Mouse (Mus musculus) v-Abl transformed pro-B cells (cell line): ENCODE data around the gene Dnajc30.
"Not testable (repeated sequence)": the region's sequence is repeated elsewhere in the genome, so short reads cannot be mapped to it uniquely, and the experiment has no call there.

Experiments used
- in situ Hi-C, 2 experiments: fragments of 400-800 bp; cut with MboI; formaldehyde crosslinking; loops; one replicate each; pipeline ENCODE4 v1.15.1; 2025; ENCODE audit not compliant: unreplicated experiment in 2 of 2

Gene Dnajc30

GRCm38 (mm10) chr5:135053356-135053755, 10.6 kb upstream of the Dnajc30 start:
- in situ Hi-C loops, result no loop called here

DNA sequence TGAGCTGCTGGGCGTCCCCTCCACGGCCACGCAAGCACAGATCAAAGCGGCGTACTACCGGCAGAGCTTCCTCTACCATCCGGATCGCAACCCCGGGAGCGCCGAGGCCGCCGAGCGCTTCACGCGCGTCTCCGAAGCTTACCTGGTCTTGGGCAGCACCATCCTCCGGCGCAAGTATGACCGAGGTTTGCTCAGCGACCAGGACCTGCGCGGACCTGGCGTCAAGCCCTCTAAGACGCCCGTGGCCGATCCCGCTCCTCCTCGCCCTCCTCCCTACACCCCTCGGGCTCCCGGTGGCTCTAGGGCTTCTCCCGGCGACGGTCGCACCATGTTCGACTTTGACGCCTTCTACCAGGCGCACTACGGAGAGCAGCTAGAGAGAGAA, 372 bp downstream of the Dnajc30 start:
- in situ Hi-C loops, result no loop called here

DNA sequence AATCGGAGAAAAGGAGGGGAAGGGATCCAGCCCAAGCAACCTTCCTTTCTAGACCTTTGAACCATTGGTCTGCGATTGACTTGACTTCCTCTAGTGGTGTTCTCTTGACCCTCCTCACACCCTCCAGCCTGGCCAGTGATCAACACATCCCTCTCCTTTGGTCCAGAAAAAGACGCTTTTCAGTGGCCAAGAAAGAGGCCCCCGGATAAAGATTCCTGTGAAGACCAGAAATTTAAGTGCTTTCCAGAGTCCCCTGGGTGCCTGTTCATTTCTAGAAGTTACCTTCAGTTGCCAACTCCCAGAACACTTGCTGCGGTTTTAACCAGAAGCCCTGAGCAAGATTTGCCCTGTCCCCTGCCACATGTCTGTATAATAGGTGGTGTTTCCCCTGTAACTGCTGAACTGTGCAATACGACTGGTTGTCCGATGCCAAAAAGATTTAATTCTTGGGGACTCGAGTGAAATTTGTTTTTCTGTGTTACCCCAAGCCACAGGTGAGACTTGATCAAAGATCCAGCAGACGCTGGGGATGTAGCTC, 976 bp downstream of the Dnajc30 start, which contains the start of gene Bud23:
Bud23 (minus strand) TSS at position 51 of the 538 bp plus-strand sequence.
- in situ Hi-C loops, result not testable (repeated sequence)

GRCm38 (mm10) chr5:135066008-135066407, 2.0 kb downstream of the Dnajc30 start:
- in situ Hi-C loops, result no loop called here

- in situ Hi-C loops, result no loop called here
These were observed 6.4 kb downstream of the Dnajc30 start for GRCm38 (mm10) chr5:135070448-135070847.

GRCm38 (mm10) chr5:135072061-135072460, 8.1 kb downstream of the Dnajc30 start:
- in situ Hi-C loops, result no loop called here

- in situ Hi-C loops, result no loop called here
These were observed 8.7 kb downstream of the Dnajc30 start for GRCm38 (mm10) chr5:135072720-135073119.

DNA sequence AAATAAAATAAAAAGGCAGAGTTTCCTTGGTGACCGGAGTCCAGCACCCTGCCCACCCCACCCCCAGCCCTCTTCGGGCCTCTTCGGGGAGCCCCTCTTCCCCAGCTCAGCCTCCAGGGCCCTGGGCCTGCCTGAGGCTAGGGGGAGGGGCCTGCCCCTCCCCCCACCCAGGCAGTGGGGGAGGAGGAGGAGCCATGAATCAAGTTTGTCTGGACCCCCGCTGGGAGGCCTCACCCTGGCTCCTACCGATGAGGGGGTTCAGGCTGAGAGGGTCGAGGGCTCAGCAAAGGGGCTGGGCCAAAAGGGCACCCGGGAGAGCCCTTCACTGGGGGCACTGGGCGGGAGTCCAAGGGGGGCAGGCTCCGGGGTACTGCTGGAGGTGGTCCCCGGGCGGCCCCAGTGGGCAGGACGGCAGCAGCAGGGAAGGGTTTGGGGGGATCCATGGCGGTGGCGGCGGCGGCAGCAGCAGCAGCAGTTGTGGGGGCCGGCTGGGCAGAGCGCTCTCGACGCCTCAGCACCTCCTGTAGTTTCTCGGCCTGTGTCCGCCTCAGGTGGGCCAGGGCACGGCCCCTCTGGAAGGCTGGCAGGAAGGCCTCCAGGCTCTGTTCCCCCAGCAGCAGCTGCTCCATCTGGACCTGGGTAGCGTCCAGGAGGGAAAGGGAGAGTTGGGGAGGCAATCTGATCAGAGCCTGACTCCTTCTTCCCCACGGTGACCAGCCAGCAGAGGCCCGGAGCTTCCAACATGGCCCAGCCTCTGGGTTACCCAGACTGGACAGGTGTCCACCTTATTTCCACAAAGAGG, 9.5 kb downstream of the Dnajc30 start:
- in situ Hi-C loops, result no loop called here

- in situ Hi-C loops, result no loop called here
These were observed 11.7 kb downstream of the Dnajc30 start for GRCm38 (mm10) chr5:135075655-135076054.

DNA sequence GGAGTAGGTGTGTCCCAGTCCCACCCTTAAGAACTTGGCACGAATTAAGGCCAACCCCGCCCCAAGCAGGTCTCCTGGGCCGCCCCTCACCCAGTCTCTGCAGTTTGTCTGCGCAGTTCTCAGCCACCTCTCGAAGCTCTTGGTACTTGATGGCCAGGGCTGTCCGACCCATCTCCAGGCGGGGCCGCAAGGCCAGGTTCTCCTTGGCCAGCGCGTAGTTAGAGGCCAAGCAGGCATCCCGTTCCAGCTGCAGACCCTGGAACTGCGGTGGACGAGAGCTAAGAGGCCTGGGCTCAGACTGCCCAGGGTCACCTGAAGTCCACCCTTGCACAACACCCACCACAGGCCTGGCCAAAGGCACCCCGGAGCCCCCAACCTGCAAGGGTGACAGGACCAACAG, 12.4 kb downstream of the Dnajc30 start:
- in situ Hi-C loops, result no loop called here

GRCm38 (mm10) chr5:135076931-135077505, 13.0 kb downstream of the Dnajc30 start:
- in situ Hi-C loops, result no loop called here

DNA sequence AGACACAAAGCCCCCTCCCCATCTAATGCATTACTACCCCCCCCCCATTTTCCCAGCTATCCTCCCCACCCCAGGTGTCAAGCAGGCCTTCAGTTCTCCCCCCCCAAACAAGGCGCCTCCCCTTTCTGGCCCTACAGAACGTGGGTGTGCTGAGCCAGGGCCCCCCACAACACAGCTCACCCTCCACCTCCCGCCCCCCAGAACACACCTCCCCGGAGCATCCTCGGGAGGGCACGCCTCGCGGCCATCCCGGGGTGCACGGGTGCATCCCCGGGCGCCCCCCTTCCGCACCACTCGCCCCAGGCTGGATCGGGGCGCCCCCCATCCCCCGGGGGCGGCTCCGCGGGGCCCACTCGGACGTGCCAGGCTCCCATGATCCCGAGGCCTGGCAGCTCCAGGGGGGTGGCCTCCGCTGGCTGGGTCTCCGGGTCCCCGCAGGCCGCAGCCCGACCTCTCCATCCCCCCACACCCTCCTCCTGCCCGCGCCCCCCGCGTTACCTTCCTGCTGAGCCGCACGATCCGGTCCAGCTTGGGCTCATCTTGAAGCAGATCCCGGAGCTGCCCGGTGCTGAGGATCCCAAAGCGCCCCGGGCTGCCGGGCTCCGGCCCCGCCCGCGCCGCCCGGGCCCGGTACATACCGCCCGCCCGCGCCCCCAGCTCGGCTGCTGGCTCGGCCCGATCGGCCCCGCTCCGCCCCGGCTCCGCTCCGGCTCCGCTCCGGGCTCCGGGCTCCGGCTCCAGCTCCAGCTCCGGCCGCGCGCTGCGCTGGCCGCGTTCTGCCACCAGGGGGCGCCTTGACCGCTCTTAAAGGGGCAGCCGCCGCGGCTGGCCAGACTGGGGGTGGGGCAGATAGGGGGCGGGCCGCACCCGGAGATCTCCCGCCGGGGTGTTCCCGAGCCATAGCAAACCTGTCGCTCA, 13.8 kb downstream of the Dnajc30 start, which contains the start of gene Vps37d:
Vps37d (minus strand) TSS at position 703 of the 918 bp plus-strand sequence.
- in situ Hi-C loops, result no loop called here

DNA sequence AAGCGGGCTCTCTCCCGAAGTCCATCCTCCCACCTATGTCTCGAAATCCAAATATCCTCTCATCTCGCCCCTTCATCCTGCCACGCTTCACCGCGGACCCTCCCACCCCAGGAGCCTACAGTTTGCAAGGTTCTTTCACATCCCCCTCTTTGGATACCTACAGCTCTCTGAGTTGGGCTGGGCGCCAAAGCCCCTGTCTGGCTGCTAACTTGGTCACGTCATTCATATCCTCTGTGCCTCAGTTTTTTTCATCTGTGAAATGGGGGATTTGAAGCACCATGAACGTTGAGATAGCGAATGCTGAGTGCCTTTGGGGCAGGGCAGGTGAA, 14.4 kb downstream of the Dnajc30 start:
- in situ Hi-C loops, result no loop called here

DNA sequence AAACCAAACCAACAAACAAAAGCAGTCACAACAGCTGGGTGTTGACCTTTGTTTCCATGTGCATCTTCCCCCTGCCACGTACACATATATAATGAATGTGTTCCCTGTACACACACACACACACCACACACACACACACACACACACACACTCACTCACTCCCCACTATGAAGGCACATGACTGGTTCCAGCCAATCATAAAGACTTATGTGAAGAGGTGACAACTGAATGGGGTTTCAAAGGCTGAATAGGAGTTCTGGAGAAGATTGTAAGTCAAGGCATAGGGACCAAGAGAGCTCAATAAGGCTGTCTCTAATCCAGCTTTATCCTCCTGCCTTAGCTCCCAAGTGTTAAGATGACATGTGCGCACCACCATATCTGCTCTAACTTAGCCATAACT, 15.6 kb downstream of the Dnajc30 start:
- in situ Hi-C loops, result no loop called here

- in situ Hi-C loops, result no loop called here
These were observed 16.5 kb downstream of the Dnajc30 start for GRCm38 (mm10) chr5:135080539-135080938.

DNA sequence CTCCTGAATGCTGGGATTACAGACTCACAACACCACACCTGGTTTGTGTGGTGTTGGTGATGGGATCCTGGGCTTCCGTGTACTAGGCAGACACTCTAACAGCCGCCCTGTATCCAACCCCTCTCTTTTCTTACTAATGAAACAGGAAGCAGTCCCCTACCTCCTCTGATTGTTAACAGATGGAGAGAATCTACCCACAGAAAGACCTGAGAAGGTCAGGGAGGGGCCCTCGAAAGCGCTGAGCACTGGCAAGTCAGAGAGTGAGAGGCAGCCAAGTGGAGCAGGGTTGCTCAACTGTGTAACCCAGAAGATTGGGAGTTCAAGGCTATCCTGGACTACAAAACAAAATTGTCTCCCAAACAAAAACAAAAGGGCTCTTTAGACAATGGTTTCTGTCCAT, 22.9 kb downstream of the Dnajc30 start:
- in situ Hi-C loops, result no loop called here

DNA sequence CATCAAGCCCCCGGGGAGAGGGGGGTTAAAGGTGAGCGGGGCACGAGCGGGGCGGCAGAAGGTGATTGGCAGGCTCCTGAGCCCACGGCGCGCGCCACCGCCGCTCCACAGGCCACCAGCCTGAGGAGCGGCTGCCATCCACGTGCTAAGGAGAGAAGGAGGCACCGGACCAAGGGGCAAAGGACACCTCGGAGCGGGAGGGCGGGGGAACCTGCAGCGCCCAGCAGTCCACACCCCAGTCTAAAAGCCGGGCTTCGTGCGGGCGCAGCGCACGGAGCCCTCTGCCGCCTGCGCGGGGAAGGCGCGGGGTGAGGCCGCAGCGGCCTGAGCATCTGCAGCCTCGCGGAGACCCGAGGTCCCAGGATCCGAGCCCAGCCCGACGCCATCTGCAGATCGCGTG, 25.7 kb downstream of the Dnajc30 start, which contains the start of gene Mlxipl:
Mlxipl (plus strand) TSS at position 238 of the 400 bp plus-strand sequence.
- in situ Hi-C loops, result no loop called here

GRCm38 (mm10) chr5:135100981-135101380, 37.0 kb downstream of the Dnajc30 start:
- in situ Hi-C loops, result loop anchor here in 1 of 2 experiments (10.0 kb wide), 1 partner anchor 176 kb away; no protein-coding TSS in a partner anchor

- in situ Hi-C loops, result loop anchor here in 1 of 2 experiments (10.0 kb wide), 1 partner anchor 179 kb away; no protein-coding TSS in a partner anchor
These were observed 40.1 kb downstream of the Dnajc30 start for GRCm38 (mm10) chr5:135103999-135104660.

DNA sequence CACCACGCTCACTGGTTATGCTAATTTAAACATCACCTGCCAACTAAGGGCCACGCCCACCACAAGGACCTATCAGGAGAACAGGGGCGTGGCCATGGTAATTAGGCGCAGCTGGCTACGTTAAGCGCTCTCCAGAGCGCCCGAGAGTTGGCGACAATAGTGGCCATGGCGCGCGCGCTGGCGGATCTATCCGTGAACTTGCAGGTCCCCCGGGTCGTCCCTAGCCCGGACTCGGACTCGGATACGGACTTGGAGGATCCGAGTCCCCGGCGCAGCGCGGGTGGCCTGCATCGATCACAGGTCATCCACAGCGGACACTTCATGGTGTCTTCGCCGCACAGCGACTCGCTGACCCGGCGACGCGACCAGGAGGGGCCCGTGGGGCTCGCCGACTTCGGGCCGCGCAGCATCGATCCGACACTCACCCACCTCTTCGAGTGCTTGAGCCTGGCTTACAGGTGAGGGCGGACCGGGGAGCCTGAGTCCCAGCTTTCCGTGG, 42.8 kb downstream of the Dnajc30 start:
- in situ Hi-C loops, result loop anchor here in 1 of 2 experiments (10.0 kb wide), 1 partner anchor 182 kb away; no protein-coding TSS in a partner anchor
